Mouse (Mus musculus): ENCODE data around the gene Magi1.

Gene Magi1

GRCm38 (mm10) chr6:94257831-94258173 is 25.9 kb downstream of the Magi1 start:
- DNase-seq (ENCODE audit: low read depth in 2 of 2, low spot score in 2 of 2) = no peak

- DNase-seq (ENCODE audit: low read depth in 2 of 2, low spot score in 2 of 2) = no peak
These were observed 26.5 kb downstream of the Magi1 start for GRCm38 (mm10) chr6:94256982-94257830.

DNA sequence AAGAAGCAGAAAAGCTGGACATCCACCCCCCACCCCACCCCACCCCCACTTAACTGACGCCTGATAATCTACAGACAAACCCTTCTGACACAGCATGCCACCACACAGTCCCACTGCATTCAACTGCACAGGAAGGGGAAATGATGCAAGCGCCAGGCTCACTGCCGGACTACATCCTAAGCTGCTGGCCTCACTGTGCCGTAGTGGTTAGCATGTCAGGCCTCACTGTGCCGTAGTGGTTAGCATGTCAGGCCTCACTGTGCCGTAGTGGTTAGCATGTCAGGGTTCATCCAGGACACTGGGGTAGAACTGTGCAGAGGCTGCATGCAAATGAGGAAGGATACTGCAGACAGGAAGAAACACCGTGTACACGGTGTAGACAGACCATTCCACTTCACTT is 29.8 kb downstream of the Magi1 start:
- DNase-seq (ENCODE audit: low read depth in 2 of 2, low spot score in 2 of 2) = no peak

GRCm38 (mm10) chr6:94251358-94251945 is 32.3 kb downstream of the Magi1 start:
- DNase-seq (ENCODE audit: low read depth in 2 of 2, low spot score in 2 of 2) = no peak

GRCm38 (mm10) chr6:94249286-94249790 is 34.4 kb downstream of the Magi1 start:
- no peak for DNase-seq (ENCODE audit: low read depth in 2 of 2, low spot score in 2 of 2)

DNA sequence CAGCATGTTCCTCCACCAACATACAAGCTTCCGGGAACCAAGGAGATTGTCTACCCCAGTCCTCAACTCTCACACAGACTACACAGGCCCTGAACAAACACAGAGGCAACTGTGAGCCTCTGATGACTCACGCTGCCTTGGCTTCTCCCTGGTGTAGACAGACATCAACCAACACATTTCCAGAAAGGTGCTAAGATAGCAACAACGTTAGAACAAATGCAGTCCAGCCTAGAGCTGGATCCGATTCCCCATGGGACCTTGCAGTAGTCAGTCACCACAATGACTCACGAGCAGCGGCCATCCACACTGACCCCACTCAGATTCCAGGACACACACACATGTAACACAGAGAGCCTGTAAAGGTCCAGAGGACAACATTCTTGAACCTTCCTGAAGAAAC is 42.5 kb downstream of the Magi1 start:
- DNase-seq (ENCODE audit: low read depth in 2 of 2, low spot score in 2 of 2) = no peak

DNA sequence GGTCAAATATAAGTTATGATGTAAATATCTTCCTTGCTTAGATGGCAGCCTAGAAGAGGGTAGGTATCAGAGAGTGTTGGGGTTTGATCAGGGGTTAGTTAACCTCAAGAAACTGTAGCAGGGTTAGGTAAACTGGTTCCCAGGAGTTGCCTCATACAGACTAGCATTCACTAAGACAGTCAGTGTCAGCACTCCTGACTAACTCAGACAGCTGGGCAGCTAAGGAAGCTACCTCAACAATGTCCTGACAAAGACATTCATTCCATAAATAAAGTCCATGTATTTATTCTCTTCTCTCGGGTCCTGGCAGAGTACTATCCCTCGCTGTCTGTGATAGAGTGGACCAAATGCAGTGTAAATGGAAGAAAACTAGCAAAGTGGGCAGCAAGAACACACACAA is 45.1 kb downstream of the Magi1 start:
- no peak for DNase-seq (ENCODE audit: low read depth in 2 of 2, low spot score in 2 of 2)

GRCm38 (mm10) chr6:94236899-94237298 is 46.8 kb downstream of the Magi1 start:
- DNase-seq (ENCODE audit: low read depth in 2 of 2, low spot score in 2 of 2) = no peak

DNA sequence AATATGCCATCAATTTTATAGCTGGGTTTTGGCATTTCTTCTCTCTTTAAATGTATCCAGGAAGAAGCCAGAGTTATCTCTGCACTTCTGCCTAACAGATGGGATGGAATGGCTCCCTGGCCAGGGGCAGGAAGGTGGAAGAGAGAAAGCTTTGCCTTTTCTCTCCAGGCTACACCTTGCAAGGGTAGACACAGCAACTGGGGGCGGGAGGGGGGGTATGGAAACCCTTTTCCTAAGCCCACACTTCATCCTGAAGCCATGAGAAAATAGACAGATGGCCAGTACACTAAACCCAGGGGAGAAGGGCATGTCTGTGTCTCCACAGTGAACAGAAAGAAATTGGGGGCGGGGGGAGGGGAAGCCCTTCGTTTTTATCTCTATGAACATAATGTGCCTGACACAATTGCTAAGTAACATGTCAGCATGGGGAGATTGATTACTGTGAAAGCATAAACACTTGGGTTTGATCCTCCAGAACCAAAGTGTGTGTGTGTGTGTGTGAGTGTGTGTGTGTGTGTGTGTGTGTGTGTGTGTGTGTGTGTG is 51.4 kb downstream of the Magi1 start:
- DNase-seq (ENCODE audit: low read depth in 2 of 2, low spot score in 2 of 2) = no peak

DNA sequence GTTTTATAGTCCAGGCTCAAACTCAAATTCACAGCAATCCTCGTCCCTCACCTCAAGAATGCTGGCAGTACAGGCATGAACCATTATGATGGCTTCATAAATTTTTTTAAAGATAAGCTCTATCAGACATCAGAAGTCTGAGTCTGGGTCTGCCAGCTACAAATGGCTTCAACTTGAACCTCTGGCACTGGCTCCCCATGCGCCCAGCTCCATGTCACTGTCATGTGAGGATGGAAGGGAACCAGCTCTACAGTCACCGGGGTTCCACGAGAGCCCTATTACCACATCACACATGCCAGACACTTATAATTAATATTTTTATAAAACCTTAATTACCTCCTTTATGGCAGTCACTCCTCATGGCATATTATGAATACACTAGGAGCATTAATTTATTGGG is 51.9 kb downstream of the Magi1 start:
- no peak for DNase-seq (ENCODE audit: low read depth in 2 of 2, low spot score in 2 of 2)

DNA sequence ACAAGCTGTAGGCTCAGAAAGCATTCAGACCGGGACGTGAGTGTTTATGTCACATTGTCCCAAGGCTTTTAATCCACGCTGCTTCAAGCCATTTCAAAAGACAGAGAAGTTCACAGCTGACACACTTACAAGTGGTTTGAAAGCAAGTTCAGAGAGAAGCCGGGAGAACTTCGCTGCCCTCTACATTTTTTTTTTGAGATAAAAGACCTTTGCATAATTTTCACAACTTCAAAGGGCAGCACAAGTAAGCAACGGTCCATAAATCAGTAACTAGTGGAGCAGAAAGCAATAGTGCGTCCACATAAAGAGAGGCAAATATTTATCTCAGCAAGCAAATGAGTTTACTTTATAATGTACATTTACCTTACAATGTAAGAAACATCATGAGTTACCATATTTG is 52.4 kb downstream of the Magi1 start:
- no peak for DNase-seq (ENCODE audit: low read depth in 2 of 2, low spot score in 2 of 2)

DNA sequence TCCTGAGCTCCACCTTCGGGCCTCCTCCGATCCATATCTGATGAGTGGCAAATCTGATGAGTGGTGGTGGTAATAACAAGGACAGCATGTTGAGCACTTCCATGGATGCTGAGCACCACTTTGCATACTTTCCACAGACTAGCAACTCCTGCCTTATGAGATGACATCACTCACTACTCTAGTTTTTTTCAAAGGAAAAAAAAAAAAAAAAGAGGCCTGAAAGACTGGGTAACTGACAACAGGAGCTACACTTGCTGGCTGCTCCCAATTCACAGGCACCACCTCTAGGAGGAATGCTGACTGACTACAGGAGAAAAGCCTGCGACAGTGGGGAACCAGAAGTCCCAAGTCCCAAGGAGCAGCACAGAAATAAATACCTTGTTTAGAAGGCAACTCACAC is 52.8 kb downstream of the Magi1 start:
- no peak for DNase-seq (ENCODE audit: low read depth in 2 of 2, low spot score in 2 of 2)

DNA sequence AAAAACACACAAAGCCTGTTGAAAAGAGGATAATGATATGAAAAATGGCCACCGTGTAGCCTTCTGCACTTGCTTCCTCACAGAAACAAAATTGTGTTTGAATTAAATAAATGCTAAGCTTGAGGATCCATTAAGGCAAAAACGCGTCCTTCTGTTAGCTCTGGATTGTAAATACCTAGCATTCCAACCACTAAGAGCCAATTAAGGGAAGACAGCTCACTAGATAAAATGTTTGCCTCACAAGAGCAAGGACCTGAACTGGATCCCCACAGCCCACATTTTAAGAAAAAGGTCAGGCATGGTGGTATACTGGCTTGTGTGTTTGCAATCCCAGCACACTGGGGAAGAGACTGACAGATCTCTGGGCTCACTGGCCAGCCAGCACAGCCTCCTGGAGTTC is 53.6 kb downstream of the Magi1 start:
- no peak for DNase-seq (ENCODE audit: low read depth in 2 of 2, low spot score in 2 of 2)

- no peak for DNase-seq (ENCODE audit: low read depth in 2 of 2, low spot score in 2 of 2)
These were observed 57.5 kb downstream of the Magi1 start for GRCm38 (mm10) chr6:94226262-94226661.

DNA sequence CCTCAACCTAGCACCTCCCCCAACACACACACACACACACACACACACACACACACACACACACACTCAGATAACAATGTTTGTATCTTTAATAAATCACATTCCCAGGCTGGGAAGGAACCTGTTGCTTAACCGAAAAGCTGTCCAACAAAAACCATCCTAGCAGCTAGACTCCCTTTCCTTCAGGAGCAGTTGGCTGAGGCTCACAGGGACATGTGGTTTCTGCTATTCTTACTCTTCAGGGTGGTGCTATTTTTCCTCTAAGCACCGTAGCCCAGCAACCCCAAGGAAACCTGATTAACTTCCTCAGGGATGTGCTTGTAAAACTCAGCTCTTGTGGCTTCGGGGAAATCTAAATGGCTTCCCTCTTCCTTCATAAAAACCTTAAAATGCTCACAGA is 57.9 kb downstream of the Magi1 start:
- DNase-seq (ENCODE audit: low read depth in 2 of 2, low spot score in 2 of 2) = no peak

DNA sequence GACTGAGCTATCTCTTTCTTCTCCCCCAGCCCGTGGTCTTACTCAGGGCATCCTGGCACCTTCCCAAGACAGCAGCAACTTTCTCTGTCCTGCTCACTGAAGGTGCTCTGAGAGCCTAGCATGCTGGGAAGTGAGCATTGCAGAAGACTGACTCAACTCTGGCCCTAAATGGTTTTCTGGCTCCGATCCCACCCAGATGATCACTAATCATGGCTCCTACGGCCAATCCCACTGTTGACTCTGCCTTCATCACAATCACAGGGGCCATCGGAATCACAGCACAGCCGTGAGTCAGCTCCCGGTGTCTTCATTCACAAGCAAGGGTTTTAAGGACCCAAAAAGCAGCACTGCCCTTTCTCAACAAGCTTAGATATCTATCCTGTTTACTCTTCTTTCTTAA is 58.6 kb downstream of the Magi1 start:
- DNase-seq (ENCODE audit: low read depth in 2 of 2, low spot score in 2 of 2) = no peak

- no peak for DNase-seq (ENCODE audit: low read depth in 2 of 2, low spot score in 2 of 2)
These were observed 61.5 kb downstream of the Magi1 start for GRCm38 (mm10) chr6:94222253-94222652.

DNA sequence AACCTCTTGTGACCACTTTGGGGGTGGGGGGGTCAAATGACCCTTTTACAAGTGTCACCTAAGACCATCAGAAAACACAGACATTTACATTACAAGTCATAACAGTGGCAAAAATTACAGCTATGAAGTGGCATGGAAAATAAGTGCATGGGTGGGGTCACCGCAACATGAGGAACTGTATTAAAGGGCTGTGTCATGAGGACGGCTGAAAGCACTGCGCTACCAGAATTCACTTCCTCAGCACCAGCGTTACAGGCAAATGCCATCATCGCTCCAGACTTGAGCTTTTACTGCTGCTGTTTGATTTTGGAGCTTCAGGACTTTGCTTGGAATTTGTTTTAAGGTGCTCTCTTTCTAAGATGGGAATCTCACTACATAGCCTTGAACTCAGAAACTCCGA is 62.0 kb downstream of the Magi1 start:
- no peak for DNase-seq (ENCODE audit: low read depth in 2 of 2, low spot score in 2 of 2)

GRCm38 (mm10) chr6:94218076-94218475 is 65.6 kb downstream of the Magi1 start:
- DNase-seq (ENCODE audit: low read depth in 2 of 2, low spot score in 2 of 2) = no peak

GRCm38 (mm10) chr6:94215834-94216233 is 67.9 kb downstream of the Magi1 start:
- no peak for DNase-seq (ENCODE audit: low read depth in 2 of 2, low spot score in 2 of 2)

DNA sequence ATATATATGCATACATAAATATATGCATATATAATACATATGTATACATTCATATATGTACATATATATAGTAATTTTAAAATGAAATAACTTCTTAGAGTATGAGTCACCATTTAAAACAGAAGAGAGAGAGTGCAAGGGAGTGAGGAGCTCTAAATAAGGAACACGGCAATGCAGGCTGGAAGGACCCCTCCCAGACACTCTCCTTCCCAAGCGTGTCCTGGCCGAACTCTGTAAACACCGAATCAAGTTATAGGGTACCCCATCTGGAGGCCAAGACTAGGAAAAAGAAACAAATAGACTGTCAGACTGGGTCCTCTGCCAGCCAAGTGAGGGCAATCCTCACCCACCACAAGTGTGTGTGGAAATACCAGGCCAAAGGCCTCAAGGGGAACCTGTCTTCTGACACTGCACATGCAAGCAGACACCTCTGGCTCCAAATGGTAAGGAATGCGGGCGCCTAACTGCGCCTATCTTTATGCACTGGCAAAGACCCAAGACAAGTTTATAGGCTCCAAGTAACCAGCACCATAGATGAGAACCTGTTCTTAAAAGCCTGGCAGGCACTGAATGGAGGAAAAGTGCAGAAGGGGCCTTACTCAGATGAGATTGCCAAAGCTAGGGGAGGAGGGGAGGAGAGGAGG is 68.7 kb downstream of the Magi1 start:
- DNase-seq (ENCODE audit: low read depth in 2 of 2, low spot score in 2 of 2) = no peak

DNA sequence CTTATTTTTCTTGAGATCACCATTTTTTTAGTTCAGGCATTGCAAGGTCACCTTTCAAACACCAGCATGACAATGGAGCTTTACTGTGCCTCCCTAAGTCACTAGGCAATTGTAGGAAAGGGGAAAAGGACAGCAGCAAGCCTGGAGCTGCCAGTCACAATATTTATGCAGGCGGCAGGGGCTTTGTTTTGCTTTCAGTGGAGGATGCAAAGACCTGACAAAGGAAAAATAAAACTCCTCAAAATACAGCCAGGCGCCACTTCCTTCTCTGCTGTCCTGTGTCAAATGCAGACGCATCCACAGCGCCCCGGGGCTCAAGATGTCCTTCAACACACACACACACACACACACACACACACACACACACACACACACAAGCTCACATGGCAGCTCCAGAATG is 77.8 kb downstream of the Magi1 start:
- no peak for DNase-seq (ENCODE audit: low read depth in 2 of 2, low spot score in 2 of 2)

All from CD8-positive naive resting alpha-beta T cell, adult 2 months (primary cell).